Mouse (Mus musculus) urinary bladder, postnatal 25 days (tissue): Measurements from ENCODE around the gene Myo16.
A peak's percentile ranks its signal among the peaks of the same experiment; 100 is the strongest.

Source experiments
- DNase-seq: peaks from one replicate; pipeline ENCODE4 v3.0.0; 2022; ENCODE audit warnings: low spot score

Gene Myo16

GRCm38 (mm10) chr8:10413881-10414280 lies 260.2 kb downstream of the Myo16 start:
- DNase-seq, result no peak

- peak; percentile 74 for DNase-seq
Measured at GRCm38 (mm10) chr8:10414684-10415212, 261.0 kb downstream of the Myo16 start.

- no peak for DNase-seq
Measured at GRCm38 (mm10) chr8:10415288-10415687, 261.6 kb downstream of the Myo16 start.

GRCm38 (mm10) chr8:10415885-10416284 lies 262.2 kb downstream of the Myo16 start:
- DNase-seq, result no peak

GRCm38 (mm10) chr8:10416806-10417205 lies 263.1 kb downstream of the Myo16 start:
- DNase-seq, result no peak

DNA sequence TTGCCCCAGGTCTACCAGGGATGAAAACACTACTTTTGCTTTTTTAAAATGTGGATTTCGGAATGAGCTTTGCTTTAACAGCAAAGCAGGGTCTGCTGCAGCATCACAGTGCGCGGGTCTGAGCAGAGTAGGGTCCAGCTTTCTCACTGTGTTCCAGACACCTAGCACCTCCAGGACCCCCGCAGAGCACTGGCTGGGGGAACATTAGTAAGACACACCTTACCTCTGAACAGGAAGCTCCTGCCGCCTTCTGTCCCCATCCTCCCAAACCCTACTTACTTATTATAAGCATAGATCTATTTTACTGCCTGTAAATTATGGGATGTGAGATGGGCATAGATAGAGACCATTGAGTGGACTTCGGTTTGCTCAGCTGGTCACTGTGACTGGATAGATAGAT lies 263.6 kb downstream of the Myo16 start:
- DNase-seq, result no peak

GRCm38 (mm10) chr8:10418013-10418412 lies 264.3 kb downstream of the Myo16 start:
- DNase-seq, result no peak

GRCm38 (mm10) chr8:10418971-10419370 lies 265.3 kb downstream of the Myo16 start:
- DNase-seq, result no peak

DNA sequence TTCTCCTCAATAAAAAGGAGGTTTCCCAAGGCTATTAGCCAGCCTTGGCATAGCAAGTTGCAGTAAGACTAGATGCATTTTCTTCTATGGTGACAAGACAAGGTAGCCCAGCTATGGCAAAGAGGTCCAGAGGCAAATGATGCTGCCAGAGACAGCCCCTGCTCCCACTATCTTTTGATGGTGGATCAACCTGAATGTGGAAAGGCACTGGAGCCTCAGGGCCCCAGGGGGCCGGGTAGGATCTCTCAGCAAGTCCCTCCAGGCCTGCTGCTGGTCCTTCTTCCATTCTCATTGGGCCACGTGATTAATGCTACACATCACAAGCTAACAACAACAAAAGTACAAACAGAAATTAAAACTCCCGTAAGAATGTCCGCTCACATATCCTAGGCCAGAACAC lies 266.0 kb downstream of the Myo16 start:
- DNase-seq, result no peak

DNA sequence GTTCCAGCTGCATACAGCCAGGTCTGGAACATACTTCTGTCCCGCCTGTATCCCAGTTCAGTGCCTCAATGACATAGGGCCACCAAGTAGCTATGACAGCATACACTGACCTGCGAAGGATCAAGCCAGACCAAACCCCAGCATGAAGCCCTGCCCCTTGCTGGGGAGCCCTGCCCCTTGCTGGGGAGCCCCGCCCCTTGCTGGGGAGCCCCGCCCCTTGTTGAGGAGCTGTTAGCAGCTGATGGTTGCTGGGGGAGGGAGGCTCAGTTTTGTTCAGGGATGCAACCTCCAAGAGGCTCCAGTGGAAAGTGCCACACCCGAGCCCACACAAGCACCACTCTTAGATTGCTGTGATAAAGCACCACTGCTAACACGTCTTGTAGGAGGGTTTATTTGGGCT lies 266.8 kb downstream of the Myo16 start:
- no peak for DNase-seq

DNA sequence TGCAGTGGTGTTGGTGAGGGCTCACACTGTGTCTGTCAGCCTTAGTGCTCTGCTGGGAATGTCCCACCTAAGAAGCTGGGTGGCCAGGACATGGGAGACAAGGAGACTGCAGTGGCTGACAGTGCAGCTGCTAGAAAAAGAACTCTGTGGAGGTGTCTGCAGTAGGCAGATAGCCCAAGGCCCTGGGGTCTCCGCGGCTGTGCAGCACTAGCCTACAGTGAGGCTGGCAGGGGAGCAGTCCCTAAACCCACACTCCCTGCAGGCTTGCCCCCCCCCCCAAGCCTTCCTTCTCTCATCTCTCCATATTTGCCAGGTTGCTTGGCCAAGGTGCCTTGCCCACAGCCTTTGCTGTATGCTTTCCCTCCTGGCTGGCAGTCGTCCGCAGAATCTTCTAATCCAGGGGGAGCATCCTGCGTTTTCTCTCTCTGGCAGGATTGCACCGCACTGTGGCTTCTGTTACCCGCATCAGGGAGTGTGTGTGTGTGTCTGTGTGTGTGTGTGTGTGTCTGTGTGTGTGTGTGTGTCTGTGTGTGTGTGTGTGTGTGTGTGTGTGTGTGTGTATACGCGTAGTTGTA lies 267.9 kb downstream of the Myo16 start:
- no peak for DNase-seq

- no peak for DNase-seq
Measured at GRCm38 (mm10) chr8:10435492-10435891, 281.8 kb downstream of the Myo16 start.

DNA sequence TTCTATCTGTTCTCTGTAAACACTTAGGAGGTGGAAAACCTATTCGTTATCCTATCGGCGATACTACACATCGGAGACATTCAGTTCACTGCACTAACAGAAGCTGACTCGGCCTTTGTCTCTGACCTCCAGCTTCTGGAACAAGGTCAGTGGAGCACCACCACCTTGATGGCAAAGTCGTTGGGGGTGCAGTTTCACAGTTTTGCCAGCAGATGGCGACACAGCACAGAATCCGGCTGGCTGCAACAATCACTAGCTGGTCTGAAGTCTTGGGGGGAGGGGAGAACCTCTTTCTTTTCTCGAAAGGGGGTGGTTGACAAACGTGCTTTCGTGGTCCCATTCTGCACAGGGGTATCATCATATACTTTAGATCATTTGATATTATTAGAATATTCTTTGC lies 285.1 kb downstream of the Myo16 start:
- peak; percentile 74 for DNase-seq

DNA sequence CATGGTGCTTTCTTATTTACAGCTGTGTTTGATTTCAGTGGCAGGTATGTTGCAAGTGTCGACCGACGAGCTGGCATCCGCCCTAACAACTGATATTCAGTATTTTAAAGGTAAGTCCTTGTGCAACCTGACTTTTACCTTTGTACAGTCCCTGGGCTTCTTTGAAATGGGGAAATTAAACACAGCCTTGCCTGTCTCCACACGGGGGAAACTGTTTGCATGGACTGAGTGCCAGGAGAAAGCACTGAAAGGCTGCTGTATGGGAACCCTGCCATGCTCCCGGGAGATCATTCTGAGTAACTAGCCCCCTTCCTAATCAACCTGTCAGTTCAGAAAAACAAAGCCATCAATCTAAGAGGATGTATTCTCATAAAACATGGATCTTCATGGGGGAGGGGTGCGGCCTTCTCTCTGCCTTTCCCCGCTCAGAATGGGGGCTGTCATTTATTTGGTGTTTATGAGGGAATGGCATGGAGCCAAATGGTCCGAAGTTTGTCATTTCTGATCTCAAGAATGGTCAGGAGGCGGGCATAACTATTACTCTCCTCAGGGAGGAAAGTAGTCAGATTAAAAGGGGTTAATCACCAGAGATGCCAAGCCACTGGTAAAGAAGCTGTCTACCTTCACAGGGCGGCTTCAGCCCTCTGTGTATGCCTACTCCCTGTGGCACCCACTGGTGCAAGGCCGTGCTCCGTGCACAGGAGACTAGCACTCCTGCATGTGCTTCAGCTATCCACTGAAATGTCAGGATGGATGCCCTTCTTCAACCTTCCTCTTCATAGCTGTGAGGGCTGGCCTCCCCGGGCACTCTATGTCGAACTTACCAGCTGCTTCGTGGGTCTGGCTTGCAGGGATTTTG lies 286.1 kb downstream of the Myo16 start:
- no peak for DNase-seq

- DNase-seq, result no peak
Measured at GRCm38 (mm10) chr8:10442562-10442961, 288.9 kb downstream of the Myo16 start.

- no peak for DNase-seq
Measured at GRCm38 (mm10) chr8:10445011-10445410, 291.3 kb downstream of the Myo16 start.

GRCm38 (mm10) chr8:10448545-10448944 lies 294.8 kb downstream of the Myo16 start:
- no peak for DNase-seq

DNA sequence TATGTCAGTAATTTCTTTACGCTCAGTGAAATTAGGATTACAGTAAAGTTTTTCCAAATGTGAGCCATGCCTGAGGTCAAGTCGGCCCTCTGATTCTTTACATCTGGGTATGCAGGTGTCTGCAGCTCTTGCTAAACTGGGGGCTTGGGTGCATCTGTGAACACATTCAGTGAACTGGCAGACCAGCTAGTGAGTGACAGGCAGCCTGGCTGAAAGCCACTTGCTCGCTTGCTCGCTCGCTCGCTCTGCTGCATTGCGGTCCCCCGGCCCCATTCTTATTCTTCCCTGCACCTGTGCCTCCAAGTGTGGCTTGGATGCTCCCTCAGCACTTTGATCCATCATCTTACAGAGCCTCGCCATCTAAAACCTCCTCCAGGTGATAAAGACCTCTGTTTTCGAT lies 299.3 kb downstream of the Myo16 start:
- no peak for DNase-seq

GRCm38 (mm10) chr8:10458151-10458649 lies 304.5 kb downstream of the Myo16 start:
- DNase-seq, result no peak

GRCm38 (mm10) chr8:10462271-10462670 lies 308.6 kb downstream of the Myo16 start:
- DNase-seq, result no peak

GRCm38 (mm10) chr8:10468490-10468889 lies 314.8 kb downstream of the Myo16 start:
- no peak for DNase-seq

DNA sequence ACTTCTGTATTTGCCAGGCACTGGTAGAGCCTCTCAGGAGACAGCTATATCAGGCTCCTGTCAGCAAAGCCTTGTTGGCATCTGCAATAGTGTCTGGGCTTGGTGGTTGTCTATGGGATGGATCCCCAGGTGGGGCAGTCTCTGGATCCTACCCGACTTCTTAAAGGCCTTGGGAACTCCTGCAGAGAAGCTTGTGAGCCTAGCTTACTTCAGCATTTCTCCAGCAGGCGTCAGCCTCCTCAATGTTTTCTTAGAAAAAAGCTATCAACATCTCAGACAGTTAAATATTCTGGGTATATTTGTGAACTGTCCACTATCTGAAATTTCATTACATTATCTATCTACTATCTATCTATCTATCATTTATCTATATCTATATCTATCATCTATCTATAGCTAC lies 315.9 kb downstream of the Myo16 start:
- no peak for DNase-seq

DNA sequence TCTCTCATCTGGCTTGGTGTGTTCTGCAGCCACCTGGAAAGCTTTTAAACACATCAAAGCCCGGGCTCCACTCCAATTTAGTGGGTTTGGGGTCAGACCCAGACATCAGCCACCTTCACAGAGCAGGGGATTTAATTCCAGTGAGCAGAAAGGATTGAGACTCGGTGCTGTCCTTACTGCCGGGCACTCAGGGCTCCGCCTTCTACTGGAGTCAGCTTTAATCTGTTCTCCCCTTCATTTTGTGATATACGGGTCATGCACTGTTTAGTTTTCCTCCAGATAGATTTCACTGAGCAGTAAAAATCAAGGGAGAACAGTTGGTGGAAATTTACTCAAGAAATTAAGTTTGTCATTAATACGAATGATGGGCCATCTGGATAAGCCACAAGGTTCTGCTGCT lies 316.6 kb downstream of the Myo16 start:
- DNase-seq, result no peak
